Mouse (Mus musculus): ENCODE measurements around the gene Casp4. TPM values are rescaled to one million over a fixed set of nuclear protein-coding genes. Genes with fewer than 3 reads are reported as not detected.

Casp4 gene
- total RNA-seq (2014; rRNA removed) = 0.19 TPM in 1 of 2 replicates, not detected in the other
- 0.44 and 0.65 TPM in 2 replicates for polyA plus RNA-seq (2015; fragmentation: Nextera tagmentation; extraction: Ambion mirVana)

DNA sequence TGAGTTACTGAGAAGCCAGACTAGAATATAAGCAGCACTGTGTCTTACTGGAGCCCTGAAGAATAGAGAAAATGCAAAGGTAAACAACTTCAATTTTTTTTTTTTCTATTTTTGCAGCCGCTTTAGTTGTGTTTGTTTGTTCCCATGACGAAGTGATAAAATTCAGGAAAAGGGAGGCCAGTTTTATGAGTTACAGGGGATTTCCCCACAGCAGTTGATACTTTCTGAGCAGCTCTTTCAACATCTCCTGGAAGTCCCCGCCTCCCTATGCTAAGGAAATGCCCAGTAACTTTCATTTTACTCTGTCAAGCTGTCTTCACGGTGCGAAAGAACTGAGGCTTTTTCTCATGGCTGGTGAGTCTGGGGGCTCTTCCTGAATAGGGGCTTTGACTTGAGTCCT lies at the start of gene Casp4:
Gene Casp4 (plus strand): TSS at position 268 of the 400 bp plus-strand sequence.
- Histone ChIP-seq H3K4me3 (ENCODE audit: low read depth, low read length) (no peak within 1 kb of the TSS), H3K4me1 (ENCODE audit: insufficient read depth) (no peaks in the 10 kb centered on the region), H3K27ac (ENCODE audit: low read depth, low read length) (no peak within 1 kb of the TSS), H3K36me3 (ENCODE audit: insufficient read depth) (no peaks in the 10 kb centered on the region), H3K9ac (no peak within 1 kb of the TSS), H3K9me3 (ENCODE audit: low read length) (no peaks in the 10 kb centered on the region), H3K27me3 (ENCODE audit: insufficient read depth, low read length) (no peaks in the 10 kb centered on the region), H3K4me2 (ENCODE audit: low read depth) (no peak within 1 kb of the TSS)
- no peak for DNase-seq
- WGBS = 85% methylated on average over 5 of the region's 5 CpGs
- no peak for TF ChIP-seq CTCF (IDR thresholded peaks at IDR 0.05; ENCODE audit: low read depth)
- ATAC-seq = no peak

DNA sequence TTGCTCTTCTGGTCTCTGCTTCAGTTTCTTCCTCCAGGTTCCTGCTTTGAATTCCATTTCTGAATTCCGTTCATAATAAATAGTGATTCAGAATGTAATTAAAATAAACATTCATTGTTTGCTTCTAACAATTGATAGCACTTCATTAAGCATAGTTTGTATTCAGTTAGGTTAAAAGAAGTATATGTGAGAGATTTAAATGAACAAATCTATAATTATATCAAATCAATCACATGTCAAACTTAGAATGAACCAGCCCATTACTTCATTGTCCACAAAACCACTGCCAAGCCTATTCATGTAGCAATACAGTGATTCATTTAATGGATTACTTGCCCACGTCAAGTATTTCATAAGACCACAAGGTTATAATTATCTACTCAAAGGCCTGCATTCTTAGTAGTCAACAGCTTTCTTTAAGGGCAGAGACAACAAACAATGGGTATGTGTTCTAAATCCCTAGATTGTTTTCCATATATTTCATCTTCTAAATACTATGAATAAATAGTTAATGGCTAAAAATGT lies 44.6 kb upstream of the Casp4 start:
- DNase-seq (no peak), ATAC-seq (no peak)
- Histone ChIP-seq H3K27ac (ENCODE audit: low read depth, low read length) (no peak overlapping the region), H3K36me3 (ENCODE audit: insufficient read depth) (no peaks in the 10 kb centered on the region), H3K9ac (no peak overlapping the region), H3K4me1 (ENCODE audit: insufficient read depth) (no peaks in the 10 kb centered on the region), H3K27me3 (ENCODE audit: insufficient read depth, low read length) (no peaks in the 10 kb centered on the region), H3K9me3 (ENCODE audit: low read length) (no peaks in the 10 kb centered on the region), H3K4me3 (ENCODE audit: low read depth, low read length) (no peak overlapping the region), H3K4me2 (ENCODE audit: low read depth) (no peak overlapping the region)
- TF ChIP-seq CTCF (IDR thresholded peaks at IDR 0.05; ENCODE audit: low read depth) = no peak
- 27% methylated on average over 2 of the region's 2 CpGs for WGBS

DNA sequence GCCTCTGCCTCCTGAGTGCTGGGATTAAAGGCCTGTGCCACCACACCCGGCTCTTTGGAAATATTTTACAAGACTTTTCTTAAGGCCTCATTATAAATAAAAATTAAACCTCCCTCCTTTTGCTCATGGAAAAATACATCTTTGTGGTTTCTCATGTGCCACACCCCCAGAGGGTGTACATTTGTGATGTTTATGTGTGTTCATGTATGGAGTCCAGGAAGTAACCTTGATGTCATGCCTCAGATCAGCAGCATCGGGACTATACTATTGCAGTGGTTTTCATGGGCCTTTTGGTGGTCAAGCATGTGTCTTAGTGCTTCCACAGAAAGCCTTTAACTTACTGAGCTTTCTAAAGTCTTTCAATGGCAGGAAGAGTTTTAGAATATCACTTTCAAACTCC lies 38.4 kb upstream of the Casp4 start:
- Histone ChIP-seq H3K4me1 (ENCODE audit: insufficient read depth) (no peaks in the 10 kb centered on the region), H3K27me3 (ENCODE audit: insufficient read depth, low read length) (no peaks in the 10 kb centered on the region), H3K36me3 (ENCODE audit: insufficient read depth) (no peaks in the 10 kb centered on the region), H3K27ac (ENCODE audit: low read depth, low read length) (no peak overlapping the region), H3K9ac (no peak overlapping the region), H3K9me3 (ENCODE audit: low read length) (no peaks in the 10 kb centered on the region), H3K4me2 (ENCODE audit: low read depth) (no peak overlapping the region), H3K4me3 (ENCODE audit: low read depth, low read length) (no peak overlapping the region)
- DNase-seq (no peak), ATAC-seq (no peak)
- WGBS = 97% methylated on average over 2 of the region's 2 CpGs
- TF ChIP-seq CTCF (IDR thresholded peaks at IDR 0.05; ENCODE audit: low read depth) = no peak

GRCm38 (mm10) chr9:5270884-5271283 lies 37.7 kb upstream of the Casp4 start:
- TF ChIP-seq CTCF (IDR thresholded peaks at IDR 0.05; ENCODE audit: low read depth) = no peak
- Histone ChIP-seq H3K9me3 (ENCODE audit: low read length) (no peaks in the 10 kb centered on the region), H3K27ac (ENCODE audit: low read depth, low read length) (no peak overlapping the region), H3K9ac (no peak overlapping the region), H3K4me3 (ENCODE audit: low read depth, low read length) (no peak overlapping the region), H3K4me1 (ENCODE audit: insufficient read depth) (no peaks in the 10 kb centered on the region), H3K27me3 (ENCODE audit: insufficient read depth, low read length) (no peaks in the 10 kb centered on the region), H3K4me2 (ENCODE audit: low read depth) (no peak overlapping the region), H3K36me3 (ENCODE audit: insufficient read depth) (no peaks in the 10 kb centered on the region)
- WGBS = 71% methylated on average over 1 of the region's 1 CpGs
- ATAC-seq (no peak), DNase-seq (no peak)

GRCm38 (mm10) chr9:5271334-5271845 lies 37.2 kb upstream of the Casp4 start:
- Histone ChIP-seq H3K36me3 (ENCODE audit: insufficient read depth) (no peaks in the 10 kb centered on the region), H3K27me3 (ENCODE audit: insufficient read depth, low read length) (no peaks in the 10 kb centered on the region), H3K4me1 (ENCODE audit: insufficient read depth) (no peaks in the 10 kb centered on the region), H3K9ac (no peak overlapping the region), H3K9me3 (ENCODE audit: low read length) (no peaks in the 10 kb centered on the region), H3K4me3 (ENCODE audit: low read depth, low read length) (no peak overlapping the region), H3K4me2 (ENCODE audit: low read depth) (no peak overlapping the region), H3K27ac (ENCODE audit: low read depth, low read length) (no peak overlapping the region)
- TF ChIP-seq CTCF (IDR thresholded peaks at IDR 0.05; ENCODE audit: low read depth) = no peak
- DNase-seq = no peak
- 81% methylated on average over 6 of the region's 6 CpGs for WGBS
- ATAC-seq = no peak

DNA sequence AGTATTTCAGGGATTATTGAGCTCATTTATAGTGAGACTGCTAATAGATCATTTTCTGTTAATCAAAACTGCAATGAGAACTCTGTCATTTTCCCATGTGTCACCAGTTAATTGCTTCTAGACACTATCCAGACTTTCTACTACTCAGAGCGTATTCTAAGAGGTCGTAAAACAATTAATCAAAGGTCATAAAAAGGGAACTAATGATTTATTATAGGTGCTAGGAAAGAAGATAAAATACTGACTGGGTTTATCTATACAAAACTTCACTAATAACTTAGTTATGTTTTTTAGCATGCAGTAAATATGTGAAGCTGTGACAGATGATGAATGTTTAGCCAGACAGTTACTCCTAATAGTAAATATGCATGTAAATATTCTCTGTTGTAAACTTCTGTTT lies 22.6 kb upstream of the Casp4 start:
- DNase-seq (no peak), ATAC-seq (no peak)
- no peaks in the 10 kb centered on the region for H3K27me3 ChIP-seq (ENCODE audit: insufficient read depth, low read length)
- 84% methylated on average over 2 of the region's 2 CpGs for WGBS
- no peaks in the 10 kb centered on the region for H3K36me3 ChIP-seq (ENCODE audit: insufficient read depth)
- H3K4me1 ChIP-seq (ENCODE audit: insufficient read depth) = no peaks in the 10 kb centered on the region
- TF ChIP-seq CTCF (IDR thresholded peaks at IDR 0.05; ENCODE audit: low read depth) = no peak
- H3K27ac ChIP-seq (ENCODE audit: low read depth, low read length) = no peak overlapping the region
- H3K4me3 ChIP-seq (ENCODE audit: low read depth, low read length) = no peak overlapping the region
- no peaks in the 10 kb centered on the region for H3K9me3 ChIP-seq (ENCODE audit: low read length)
- no peak overlapping the region for H3K4me2 ChIP-seq (ENCODE audit: low read depth)
- H3K9ac ChIP-seq = no peak overlapping the region

- no peaks in the 10 kb centered on the region for H3K4me1 ChIP-seq (ENCODE audit: insufficient read depth)
- no peak overlapping the region for H3K4me3 ChIP-seq (ENCODE audit: low read depth, low read length)
- no peak for ATAC-seq
- H3K9me3 ChIP-seq (ENCODE audit: low read length) = no peaks in the 10 kb centered on the region
- TF ChIP-seq CTCF (IDR thresholded peaks at IDR 0.05; ENCODE audit: low read depth) = no peak
- H3K9ac ChIP-seq = no peak overlapping the region
- no peaks in the 10 kb centered on the region for H3K36me3 ChIP-seq (ENCODE audit: insufficient read depth)
- DNase-seq = no peak
- no peak overlapping the region for H3K27ac ChIP-seq (ENCODE audit: low read depth, low read length)
- no peaks in the 10 kb centered on the region for H3K27me3 ChIP-seq (ENCODE audit: insufficient read depth, low read length)
- no peak overlapping the region for H3K4me2 ChIP-seq (ENCODE audit: low read depth)
Observed at GRCm38 (mm10) chr9:5286597-5286996, 22.0 kb upstream of the Casp4 start.

Measured in forebrain, postnatal 0 days (tissue).